Mouse (Mus musculus): ENCODE measurements around the gene Rbm17.

GRCm38 (mm10) chr2:11652196-11652595 lies 48.2 kb upstream of the Rbm17 start:
- TF ChIP-seq CTCF (IDR thresholded peaks at IDR 0.05) (no peak), EP300 (IDR thresholded peaks at IDR 0.05) (no peak)

All from lung, postnatal 0 days (tissue).